Mouse (Mus musculus) heart, adult 2 months (tissue): ENCODE data around the gene Pdgfd.

Experiments used
- CTCF ChIP-seq: fragments of 200-600 bp; IDR thresholded peaks from 2 replicates; pipeline ENCODE4 v1.8.1; 2022; ENCODE audit warnings: antibody characterized with exemption, mild to moderate bottlenecking, moderate library complexity
- POLR2A ChIP-seq: fragments of 200-500 bp; IDR thresholded peaks from 2 replicates; pipeline ENCODE4 v1.6.1; 2011; ENCODE audit warnings: mild to moderate bottlenecking, low read depth, low read length, control low read depth; ENCODE audit not compliant: insufficient read depth

DNA sequence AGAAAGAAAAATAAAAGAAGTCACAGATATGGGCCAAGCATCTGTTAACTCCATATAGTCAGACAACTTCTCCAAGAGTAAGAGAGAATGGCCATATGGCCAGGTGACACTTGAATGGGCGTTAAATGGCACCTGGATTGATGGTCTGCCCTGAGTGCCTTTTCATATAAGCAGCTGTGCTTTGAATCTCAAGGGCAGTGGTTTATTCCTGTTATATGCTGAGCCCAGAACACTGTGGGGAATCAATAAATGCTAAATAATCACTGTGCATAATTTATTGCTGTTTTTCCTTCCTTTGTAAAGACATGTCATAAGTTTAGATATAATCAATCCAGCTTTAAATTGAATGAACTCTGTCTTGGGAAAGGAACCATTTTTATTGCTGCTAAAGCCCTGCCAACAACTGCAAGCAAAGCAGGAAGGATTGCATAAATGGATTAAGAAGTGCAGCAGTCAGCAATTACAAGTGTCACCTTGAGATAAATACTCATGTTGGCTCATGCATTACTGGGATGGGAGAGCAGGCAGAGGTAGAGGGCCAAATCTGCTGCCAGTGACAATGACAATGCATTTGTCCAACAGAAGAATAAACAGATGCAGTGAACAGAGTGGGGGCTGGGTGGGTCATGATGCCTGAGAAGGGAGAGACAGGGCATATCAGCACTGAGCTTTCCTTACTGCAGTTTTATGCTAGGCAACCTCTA, 185.0 kb downstream of the Pdgfd start:
- no peak for TF ChIP-seq POLR2A
- no peak for TF ChIP-seq CTCF
